Mouse (Mus musculus) hematopoietic stem cell, adult 5-6 weeks (primary cell): ENCODE results near the gene Tctn1. TPM values are rescaled to one million over a fixed set of nuclear protein-coding genes. Genes with fewer than 3 reads are reported as not detected.

ENCODE experiments used
- ATAC-seq, 2 experiments: fragments of 125-278 bp in 1 of 2; replicated peaks in 1 of 2; 2 replicates each; pipeline ENCODE4 v1.8.0; 2016 to 2017; ENCODE audit warnings: inconsistent platforms in 2 of 2, mild to moderate bottlenecking in 2 of 2, moderate number of reproducible peaks in 2 of 2, low read depth in 1 of 2, moderate TSS enrichment in 1 of 2; ENCODE audit not compliant: low FRiP score in 2 of 2, poor library complexity in 2 of 2, severe bottlenecking in 2 of 2, insufficient read depth in 1 of 2, low TSS enrichment in 1 of 2
- total RNA-seq: library from RNA; stranded (forward); fragments of 172-1452, 232-1000 nt; gene quantifications from 2 replicates; pipeline ENCODE4 v1.2.3, GENCODE M21; 2017

Tctn1 gene
- total RNA-seq, 1 experiment from 2014 or later, result 12.2 TPM

DNA sequence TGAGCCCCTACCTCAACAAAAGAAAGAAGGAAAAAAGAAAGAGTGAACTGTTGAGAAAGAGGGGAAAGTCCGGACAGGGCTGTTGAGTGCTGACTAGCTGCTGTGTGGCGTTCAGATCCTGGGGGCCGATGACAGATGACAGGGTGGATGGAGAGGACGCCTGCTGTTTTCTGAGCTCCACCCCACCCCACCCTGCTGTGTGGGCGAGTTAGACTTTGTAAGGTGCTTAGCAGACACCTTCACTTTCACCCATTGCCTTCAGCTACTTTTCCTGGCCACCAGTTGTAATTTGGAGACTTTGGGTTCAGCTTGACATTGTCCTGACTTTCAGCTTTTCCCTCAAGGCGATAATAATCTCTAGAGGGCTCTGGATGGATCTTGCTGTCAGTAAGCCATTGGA lies 26.9 kb upstream of the Tctn1 start:
- no peak for ATAC-seq

DNA sequence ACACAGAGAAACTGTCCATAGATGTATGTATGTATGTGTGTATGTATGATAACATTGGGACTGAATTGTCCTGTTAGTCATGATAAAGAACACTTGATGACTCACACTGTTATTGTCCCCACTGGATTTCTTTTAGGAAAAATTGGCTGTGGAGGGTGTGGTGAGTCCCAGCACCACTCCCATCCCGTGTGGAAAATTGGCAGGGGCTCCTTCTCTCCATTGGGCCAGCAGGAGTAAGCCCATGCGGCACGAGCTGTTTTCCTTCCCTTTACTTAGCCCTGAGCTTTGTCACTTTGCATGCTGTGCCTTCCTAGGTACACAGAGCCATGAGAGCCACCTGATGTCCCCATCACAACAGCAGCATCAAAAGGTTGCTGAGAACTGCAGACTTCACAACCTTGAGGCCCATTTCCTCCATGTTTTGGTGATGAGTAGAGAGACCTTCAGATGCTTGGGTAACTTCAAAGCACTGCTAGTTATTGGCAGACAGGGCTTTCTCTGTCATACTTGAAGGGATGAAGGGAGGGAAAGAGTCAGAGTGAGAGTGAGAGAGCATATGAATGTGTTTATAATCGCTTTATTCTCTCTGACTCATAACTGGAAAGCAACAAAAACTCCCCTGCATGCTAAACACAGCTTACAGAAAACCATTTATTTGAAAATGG lies 24.0 kb upstream of the Tctn1 start:
- ATAC-seq, result no peak

DNA sequence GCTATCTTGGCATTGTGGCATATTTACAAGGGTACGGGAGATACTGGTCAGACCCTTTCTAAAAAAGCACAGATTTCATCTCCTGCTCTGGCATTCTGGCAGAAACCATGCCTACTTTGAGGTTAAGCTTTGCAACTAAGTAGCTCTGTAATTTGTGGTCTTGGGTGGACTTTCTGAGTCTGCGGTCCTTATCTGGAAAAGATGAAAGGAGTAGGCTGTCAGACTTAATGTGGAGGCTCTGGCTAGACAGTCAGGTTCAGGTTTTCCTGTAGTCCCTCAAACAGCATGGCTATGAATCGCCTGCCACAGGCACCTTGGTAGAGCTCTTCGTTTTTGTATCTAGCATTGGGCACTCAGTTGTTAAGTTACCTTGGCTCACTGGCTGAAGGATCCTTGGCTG lies 22.8 kb upstream of the Tctn1 start:
- no peak for ATAC-seq

DNA sequence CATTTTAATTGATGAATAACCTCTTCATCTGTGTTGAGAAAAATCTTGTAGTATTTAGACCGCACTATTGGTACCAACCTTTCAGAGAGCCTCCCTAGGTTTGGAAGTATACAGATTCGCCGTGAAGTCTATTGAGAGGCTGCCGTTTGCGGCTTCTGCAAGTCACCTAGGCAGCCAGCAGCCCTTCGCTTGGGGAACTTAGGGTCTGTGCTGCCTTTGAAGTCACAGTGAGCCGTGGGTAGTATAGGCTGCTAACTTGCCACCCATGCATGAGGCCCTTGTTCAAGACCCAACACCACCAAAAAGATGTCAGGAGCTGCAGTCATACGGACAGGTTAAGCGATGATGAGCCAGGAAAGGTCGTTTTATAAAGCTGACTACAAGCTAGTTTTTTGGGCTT lies 21.9 kb upstream of the Tctn1 start:
- ATAC-seq, result no peak

DNA sequence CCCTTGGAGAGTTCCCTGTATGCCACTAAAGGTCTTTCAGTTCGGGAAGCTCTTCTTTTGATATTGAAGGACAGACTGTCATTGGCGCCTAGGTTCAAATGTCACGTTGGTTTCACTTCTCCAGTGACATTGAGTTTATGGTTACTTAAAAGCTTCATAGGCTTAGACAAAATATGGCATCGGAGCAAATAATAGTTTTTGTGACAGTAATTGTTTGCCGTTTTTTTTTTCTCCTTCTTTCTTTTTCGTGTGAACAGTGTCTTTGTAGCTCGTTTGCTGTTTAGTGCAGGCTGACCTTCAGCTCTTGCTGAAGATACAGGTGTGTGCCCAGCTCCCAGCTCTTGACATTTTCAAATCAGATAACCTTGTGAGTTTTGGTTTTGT lies 21.5 kb upstream of the Tctn1 start:
- no peak for ATAC-seq

DNA sequence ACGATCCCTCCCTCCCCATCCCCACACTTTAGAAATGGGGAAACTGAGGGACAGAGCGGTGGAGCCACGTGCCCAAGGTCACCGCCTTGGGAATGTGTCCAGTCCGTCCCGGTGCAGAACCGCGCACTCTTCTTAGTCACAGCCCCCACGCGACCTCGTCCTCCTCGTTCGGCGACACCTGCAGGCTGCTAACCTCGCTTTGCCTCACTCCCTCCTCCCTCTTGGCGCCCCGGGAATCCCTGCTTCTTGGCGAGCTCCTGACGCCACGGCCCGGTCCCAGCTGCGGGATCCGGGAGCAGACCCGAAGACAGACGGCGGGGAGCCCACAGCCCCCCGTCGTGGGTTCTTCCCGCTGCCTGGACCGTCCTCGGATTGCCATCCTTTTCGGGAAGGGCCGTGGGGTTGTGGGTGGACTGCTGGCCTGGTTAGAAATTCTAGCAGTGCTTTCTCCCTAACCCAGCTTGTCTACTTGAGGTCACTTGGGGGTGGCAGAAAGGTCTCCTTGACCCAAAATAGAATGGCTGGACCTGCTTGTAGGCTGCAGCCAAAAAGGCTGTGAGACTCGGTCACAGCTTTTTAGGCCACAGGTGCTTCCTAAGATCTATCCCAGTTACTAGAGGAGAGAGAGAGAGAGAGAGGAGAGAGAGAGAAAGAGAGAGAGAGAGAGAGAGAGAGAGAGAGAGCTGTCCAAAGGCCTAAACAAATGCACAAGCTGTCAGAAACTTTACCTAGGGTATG lies 20.9 kb upstream of the Tctn1 start:
- peak; percentile 33 to 37; a peak in 1 of 4 replicates for ATAC-seq

DNA sequence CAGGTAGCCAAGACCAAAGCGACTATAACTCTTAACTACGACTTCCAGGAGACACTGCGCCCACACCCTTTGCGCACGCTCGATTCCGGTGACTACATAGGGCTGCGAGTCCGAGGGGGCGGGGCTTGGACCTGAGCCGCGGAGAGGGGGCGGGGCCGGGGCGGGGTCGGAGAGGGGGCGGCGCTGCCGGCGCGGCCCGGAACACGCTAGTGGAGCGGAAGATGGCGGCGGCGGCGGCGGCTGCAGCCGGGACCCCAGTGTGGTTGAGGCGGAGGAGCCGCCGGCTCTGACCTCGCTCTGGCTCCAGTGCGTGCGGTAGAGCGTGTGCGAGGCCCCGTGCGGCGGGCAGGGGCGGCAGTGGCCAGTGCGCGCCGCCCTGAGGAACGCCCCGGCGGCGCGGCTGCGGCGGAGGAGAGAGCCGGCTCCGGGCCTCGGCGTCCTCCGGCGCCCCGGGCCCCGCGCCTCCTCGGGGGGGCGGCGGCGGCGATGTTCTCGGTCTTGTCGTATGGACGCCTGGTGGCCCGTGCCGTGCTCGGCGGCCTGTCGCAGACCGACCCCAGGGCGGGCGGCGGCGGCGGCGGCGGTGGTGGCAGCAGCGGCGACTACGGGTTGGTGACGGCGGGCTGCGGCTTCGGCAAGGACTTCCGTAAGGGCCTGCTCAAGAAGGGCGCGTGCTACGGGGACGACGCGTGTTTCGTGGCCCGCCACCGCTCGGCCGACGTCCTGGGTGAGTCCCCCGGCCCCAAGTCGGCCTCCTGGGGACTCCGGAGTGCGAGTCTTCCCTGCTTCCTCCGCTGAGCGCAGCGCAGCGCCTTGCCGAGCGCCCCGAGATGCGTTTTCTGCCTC lies 20.1 kb upstream of the Tctn1 start, which contains the start of gene Pptc7:
Pptc7 (plus strand) TSS at position 183 of the 846 bp plus-strand sequence.
- ATAC-seq, result peak; percentile 77 to 79

DNA sequence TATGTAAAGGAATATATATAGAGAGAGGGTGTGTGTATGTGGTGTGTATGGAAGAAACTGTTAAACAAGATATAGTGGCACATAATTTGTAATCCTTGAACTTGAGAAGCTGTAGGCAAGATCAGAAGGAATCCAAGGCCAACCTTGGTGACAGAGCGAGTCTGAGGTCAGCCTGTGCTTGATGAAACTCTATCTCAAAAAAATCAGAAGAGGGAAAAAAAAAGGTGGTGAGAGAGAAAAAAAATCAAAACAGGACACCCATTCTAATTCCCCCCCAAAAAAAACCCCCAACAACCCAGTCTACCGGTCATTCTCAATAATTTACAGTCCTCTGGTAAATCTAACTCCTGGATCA lies 19.5 kb upstream of the Tctn1 start:
- no peak for ATAC-seq

DNA sequence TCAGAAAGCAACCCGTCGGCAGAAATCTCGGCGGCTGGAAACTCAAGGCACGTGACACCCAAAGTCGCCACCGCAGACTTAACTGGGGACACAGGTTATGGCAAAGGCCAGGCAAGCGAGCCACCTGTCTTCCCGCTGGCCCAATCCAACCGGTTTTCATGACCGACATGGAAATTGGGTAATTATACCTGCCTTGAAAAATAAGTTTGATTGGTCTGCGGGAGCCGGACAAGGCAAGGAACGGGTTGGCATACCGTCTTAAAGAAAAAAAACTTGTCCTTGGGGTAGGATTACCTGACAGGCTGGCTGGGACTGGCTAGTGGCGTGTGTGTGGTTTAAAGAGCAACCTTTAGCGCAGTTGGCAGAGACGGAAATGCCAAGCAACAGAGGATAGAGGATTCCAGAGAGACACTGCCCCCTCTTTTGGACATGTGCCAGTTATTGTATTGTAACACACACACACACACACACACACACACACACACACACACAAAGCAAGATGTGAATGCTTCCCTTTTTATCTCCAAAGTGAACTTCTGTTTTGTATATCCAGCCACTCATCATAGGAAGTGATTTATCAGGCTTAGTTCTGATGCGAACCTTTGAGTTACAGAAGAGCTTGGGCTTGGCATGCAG lies 16.7 kb upstream of the Tctn1 start:
- ATAC-seq, result no peak

DNA sequence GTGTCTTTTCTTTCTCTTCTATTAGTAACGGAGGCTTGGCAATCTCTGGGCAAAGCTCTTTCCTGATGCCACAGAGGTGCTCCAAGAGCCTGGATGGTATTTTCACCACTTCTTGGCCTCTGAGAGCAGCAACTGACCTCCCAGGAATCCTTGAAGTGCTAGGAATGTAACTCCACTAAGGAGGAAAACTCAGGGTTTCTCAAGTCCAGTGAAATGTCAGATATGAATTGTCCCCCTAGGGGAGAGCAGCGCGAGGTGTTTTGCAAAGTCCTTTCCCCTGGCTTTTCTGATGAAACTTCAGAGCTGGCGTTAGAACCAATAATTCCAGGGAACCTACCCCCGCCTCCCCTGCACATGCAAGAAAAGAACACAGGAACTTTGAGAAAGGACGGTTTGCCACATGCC lies 16.2 kb upstream of the Tctn1 start:
- no peak for ATAC-seq

DNA sequence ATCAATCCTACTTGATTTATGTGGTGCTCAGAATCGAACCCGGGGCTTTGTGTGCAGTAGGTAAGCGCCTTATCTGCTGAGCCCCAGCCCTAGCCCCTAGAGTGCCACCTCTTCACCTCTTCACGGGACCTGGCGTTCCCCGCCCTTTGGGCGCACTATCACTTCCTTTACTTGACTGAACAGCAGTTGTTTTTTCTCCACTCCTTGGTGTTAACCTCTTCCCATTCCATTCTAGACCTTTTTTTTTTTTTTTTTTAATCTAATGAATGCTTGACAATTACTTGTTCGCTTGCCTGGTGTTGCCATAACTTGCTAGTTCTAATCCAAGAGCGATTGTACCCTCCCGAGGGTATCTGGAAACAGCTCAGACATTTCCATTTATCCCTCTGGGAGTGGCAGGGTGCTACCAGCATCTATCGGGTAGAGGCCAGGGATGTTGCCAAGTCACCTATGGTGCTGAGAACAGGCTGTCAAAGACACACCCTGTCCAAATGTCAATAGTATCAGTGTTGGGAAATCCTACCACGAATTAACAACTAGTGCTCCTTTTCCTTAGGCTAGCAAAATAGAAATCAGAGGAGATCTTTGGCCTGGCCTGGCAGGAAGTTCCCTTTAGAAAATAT lies 15.7 kb upstream of the Tctn1 start:
- no peak for ATAC-seq

DNA sequence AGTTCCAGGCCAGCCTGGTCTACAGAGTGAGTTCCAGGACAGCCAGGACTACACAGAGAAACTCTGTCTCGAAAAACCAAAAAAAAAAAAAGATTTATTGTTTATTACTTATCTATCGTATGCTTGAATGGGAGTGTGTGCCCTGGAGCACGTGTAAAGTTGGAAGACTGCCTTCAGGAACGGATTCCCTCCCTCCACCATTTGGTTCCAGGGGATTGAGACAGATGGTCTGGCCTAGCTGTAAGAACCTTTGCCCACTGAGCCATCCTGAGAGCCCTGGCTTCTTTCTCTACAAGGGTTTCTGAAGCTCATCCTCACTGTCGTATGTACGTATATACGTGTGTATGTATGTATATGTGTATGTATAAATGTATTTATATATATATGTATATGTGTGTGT lies 14.7 kb upstream of the Tctn1 start:
- ATAC-seq, result no peak

DNA sequence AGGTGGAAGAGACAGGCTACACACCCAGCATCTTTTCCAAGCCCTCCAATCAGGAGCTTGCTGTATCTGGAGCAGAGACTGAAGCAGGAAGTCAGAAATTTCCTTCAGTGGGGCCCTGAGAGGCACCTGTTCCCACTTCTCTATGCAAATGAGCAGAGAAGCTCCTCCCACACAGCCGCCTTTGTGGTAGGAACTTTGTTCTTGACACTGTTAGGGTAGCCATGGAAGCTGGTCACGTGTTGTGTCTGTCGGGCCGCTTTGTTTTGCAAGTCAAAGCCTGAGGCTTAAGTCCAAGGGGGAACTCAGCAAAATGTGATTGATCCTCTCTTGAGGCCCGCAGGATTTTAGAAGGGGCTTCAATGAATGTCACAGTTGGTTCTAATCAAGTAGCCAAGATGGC lies 10.5 kb upstream of the Tctn1 start:
- ATAC-seq, result peak; percentile 90 to 94

DNA sequence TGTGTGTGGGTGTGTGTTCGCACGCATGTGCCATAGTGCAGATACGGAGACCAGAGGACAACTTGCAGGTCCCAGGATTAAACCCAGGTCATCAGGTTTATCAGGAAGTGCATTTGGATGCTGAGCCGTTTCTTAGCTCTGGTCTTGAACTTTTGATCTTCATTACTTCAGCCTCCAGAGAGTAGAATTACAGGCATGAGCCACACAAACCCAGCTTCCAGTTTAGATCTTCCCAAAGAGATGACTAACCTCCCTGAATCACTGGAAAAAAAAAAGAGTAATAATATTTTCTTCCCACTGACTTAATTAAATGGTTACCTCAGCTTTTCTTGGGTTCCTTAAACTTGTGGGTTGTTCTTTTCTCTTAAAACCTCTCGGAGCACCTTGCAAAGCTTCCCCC lies 8.6 kb upstream of the Tctn1 start:
- ATAC-seq, result no peak

DNA sequence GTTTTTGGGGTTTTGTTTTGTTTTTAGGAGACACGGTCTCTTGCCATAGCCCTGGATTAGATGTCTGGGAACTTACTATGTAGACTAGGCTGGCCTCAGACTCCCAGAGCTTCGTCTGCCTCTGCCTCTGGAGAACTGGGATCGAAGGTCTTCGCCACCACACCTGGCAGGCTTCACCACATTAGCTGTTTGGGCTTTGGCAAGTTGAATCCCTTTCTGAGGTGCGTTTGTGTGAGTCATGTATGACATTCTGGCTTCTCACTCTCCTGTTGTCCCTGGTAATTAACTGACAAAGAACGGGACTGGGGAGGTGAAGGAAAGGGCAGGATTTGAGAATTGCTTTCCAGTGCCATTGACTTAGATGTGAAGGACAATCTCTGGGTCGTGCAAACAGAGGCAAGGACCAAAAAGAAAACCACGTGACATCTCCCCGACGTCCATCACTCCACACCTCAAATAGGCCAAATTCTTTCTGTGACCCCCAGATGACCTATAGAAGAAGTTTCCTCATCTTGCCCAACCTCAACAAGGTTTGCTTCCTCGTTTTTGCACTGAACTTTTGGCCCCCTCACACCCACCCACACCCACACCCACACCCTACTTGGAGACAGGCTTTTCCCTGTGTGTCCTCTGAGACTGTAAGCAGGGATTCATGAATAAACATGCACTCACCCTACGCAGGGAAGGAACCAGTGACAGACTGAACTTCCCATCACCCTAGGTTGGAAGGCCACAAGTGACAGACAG lies 4.8 kb upstream of the Tctn1 start:
- no peak for ATAC-seq

DNA sequence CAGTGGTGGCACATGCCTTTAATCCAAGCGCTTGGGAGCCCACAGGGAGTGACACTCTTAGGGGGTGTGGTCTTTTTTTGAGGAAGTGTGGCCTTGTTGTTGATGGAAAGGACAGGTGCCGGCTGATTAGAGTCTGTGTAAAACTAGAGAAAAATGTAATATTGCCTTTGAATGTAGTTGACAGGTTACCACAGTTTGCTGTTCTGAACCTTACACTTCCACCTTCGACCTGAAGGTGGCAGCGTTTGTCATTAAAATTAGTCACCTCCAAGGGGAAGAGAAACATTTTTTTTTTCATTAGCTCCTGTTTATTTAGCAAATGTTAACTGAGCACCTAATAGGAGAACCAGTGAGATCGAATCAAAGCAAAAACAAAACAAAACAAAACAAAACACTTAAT lies 3.6 kb upstream of the Tctn1 start:
- peak; percentile 38 to 42 for ATAC-seq

DNA sequence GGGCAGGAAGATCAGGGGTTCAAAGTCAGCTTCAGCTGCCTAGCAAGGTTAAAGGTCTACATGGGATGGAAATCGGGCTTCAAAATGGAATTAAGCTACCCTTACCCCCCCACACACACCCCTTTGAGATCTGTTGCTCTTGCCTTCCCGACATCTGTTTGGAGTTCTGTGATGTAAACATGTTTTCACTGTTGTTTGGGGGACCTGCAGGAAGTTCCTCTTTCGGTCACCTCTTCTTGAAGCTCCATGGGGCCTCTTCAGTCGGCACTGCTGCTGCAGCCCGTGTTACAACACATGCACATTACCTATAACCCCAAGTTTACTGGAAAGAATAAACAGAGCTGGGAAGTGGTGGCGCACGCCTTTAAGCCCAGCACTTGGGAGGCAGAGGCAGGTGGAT lies 2.9 kb upstream of the Tctn1 start:
- no peak for ATAC-seq
